Mouse (Mus musculus): ENCODE measurements around the gene Tfdp1.

DNA sequence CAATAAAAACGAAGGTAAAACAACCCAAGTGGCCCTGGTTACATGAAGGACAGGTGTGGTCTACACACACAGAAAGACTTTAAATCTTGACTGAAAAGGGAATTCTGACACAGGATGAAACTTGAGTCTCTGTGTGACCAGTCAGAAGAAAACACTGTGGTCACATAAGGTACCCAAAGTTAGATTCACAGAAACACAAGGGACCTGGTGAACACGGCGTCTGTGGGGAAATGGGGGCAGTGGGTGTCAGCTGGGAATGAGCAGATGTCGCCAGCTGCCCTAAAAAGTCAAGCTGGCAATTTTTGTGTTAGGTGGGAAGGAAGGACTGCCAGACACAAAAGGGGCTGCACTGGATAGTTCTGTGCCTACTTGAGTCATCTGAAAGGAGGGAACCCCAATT is 44.4 kb downstream of the Tfdp1 start:
- TF ChIP-seq ZNF384 (IDR thresholded peaks at IDR 0.05; ENCODE audit: low read depth, low read length) (no peak), GATA1 (IDR thresholded peaks at IDR 0.05; ENCODE audit: low read depth, low read length) (no peak)
